Mouse (Mus musculus): Measurements from ENCODE around the gene Otud7a. TPM values are rescaled to one million over a fixed set of nuclear protein-coding genes. Genes with fewer than 3 reads are reported as not detected.

The Otud7a gene
- polyA plus RNA-seq, 1 experiment from 2014 or later = 3.2 TPM

- Histone ChIP-seq H3K4me1 (ENCODE audit: control insufficient read depth, insufficient read depth, low read depth, low read length) (peaks cover 7% of the 10 kb centered on the region), H3K27me3 (replicated peaks; ENCODE audit: control insufficient read depth, insufficient read depth, low read length) (peaks cover 28% of the 10 kb centered on the region), H3K4me3 (ENCODE audit: low read length) (no peak overlapping the region), H3K4me2 (ENCODE audit: low read length) (no peak overlapping the region), H3K9me3 (ENCODE audit: control insufficient read depth, low read length) (no peaks in the 10 kb centered on the region), H3K36me3 (ENCODE audit: control insufficient read depth, insufficient read depth, low read length) (no peaks in the 10 kb centered on the region), H3K9ac (ENCODE audit: low read depth, low read length) (no peak overlapping the region), H3K27ac (ENCODE audit: low read depth, low read length) (no peak overlapping the region)
- 78% methylated on average over 3 of the region's 3 CpGs for WGBS
- no peak for ATAC-seq
Measured at GRCm38 (mm10) chr7:63762529-63762928, 318.0 kb downstream of the Otud7a start.

- Histone ChIP-seq H3K9ac (ENCODE audit: low read depth, low read length) (no peak overlapping the region), H3K4me1 (ENCODE audit: control insufficient read depth, insufficient read depth, low read depth, low read length) (peaks cover 7% of the 10 kb centered on the region), H3K4me2 (ENCODE audit: low read length) (no peak overlapping the region), H3K27ac (ENCODE audit: low read depth, low read length) (no peak overlapping the region), H3K4me3 (ENCODE audit: low read length) (no peak overlapping the region), H3K36me3 (ENCODE audit: control insufficient read depth, insufficient read depth, low read length) (no peaks in the 10 kb centered on the region), H3K9me3 (ENCODE audit: control insufficient read depth, low read length) (no peaks in the 10 kb centered on the region), H3K27me3 (replicated peaks; ENCODE audit: control insufficient read depth, insufficient read depth, low read length) (no peaks in the 10 kb centered on the region)
- 38% methylated on average over 5 of the region's 5 CpGs for whole genome bisulfite sequencing
- ATAC-seq = peak; percentile 88
Measured at GRCm38 (mm10) chr7:63768398-63769029, 324.0 kb downstream of the Otud7a start.

GRCm38 (mm10) chr7:63773268-63773667, 328.7 kb downstream of the Otud7a start:
- Histone ChIP-seq H3K4me2 (ENCODE audit: low read length) (no peak overlapping the region), H3K4me1 (ENCODE audit: control insufficient read depth, insufficient read depth, low read depth, low read length) (peaks cover 5% of the 10 kb centered on the region), H3K9me3 (ENCODE audit: control insufficient read depth, low read length) (no peaks in the 10 kb centered on the region), H3K9ac (ENCODE audit: low read depth, low read length) (no peak overlapping the region), H3K36me3 (ENCODE audit: control insufficient read depth, insufficient read depth, low read length) (no peaks in the 10 kb centered on the region), H3K4me3 (ENCODE audit: low read length) (no peak overlapping the region), H3K27me3 (replicated peaks; ENCODE audit: control insufficient read depth, insufficient read depth, low read length) (no peaks in the 10 kb centered on the region), H3K27ac (ENCODE audit: low read depth, low read length) (no peak overlapping the region)
- no peak for ATAC-seq
- 94% methylated on average over 1 of the region's 1 CpGs for WGBS

GRCm38 (mm10) chr7:63774291-63774690, 329.7 kb downstream of the Otud7a start:
- WGBS = 33% methylated on average over 1 of the region's 1 CpGs
- Histone ChIP-seq H3K36me3 (ENCODE audit: control insufficient read depth, insufficient read depth, low read length) (no peaks in the 10 kb centered on the region), H3K27me3 (replicated peaks; ENCODE audit: control insufficient read depth, insufficient read depth, low read length) (no peaks in the 10 kb centered on the region), H3K9me3 (ENCODE audit: control insufficient read depth, low read length) (no peaks in the 10 kb centered on the region), H3K4me2 (ENCODE audit: low read length) (no peak overlapping the region), H3K4me1 (ENCODE audit: control insufficient read depth, insufficient read depth, low read depth, low read length) (no peaks in the 10 kb centered on the region), H3K9ac (ENCODE audit: low read depth, low read length) (no peak overlapping the region), H3K27ac (ENCODE audit: low read depth, low read length) (no peak overlapping the region), H3K4me3 (ENCODE audit: low read length) (no peak overlapping the region)
- ATAC-seq = no peak

GRCm38 (mm10) chr7:63777328-63777727, 332.8 kb downstream of the Otud7a start:
- H3K4me2 ChIP-seq (ENCODE audit: low read length) = no peak overlapping the region
- H3K9me3 ChIP-seq (ENCODE audit: control insufficient read depth, low read length) = no peaks in the 10 kb centered on the region
- H3K4me3 ChIP-seq (ENCODE audit: low read length) = no peak overlapping the region
- no peak overlapping the region for H3K27ac ChIP-seq (ENCODE audit: low read depth, low read length)
- 92% methylated on average over 4 of the region's 4 CpGs for WGBS
- H3K27me3 ChIP-seq (replicated peaks; ENCODE audit: control insufficient read depth, insufficient read depth, low read length) = no peaks in the 10 kb centered on the region
- no peaks in the 10 kb centered on the region for H3K36me3 ChIP-seq (ENCODE audit: control insufficient read depth, insufficient read depth, low read length)
- no peak for ATAC-seq
- H3K4me1 ChIP-seq (ENCODE audit: control insufficient read depth, insufficient read depth, low read depth, low read length) = no peaks in the 10 kb centered on the region
- H3K9ac ChIP-seq (ENCODE audit: low read depth, low read length) = no peak overlapping the region

- H3K36me3 ChIP-seq (ENCODE audit: control insufficient read depth, insufficient read depth, low read length) = no peaks in the 10 kb centered on the region
- H3K4me2 ChIP-seq (ENCODE audit: low read length) = no peak overlapping the region
- H3K27ac ChIP-seq (ENCODE audit: low read depth, low read length) = no peak overlapping the region
- H3K27me3 ChIP-seq (replicated peaks; ENCODE audit: control insufficient read depth, insufficient read depth, low read length) = no peaks in the 10 kb centered on the region
- no peaks in the 10 kb centered on the region for H3K4me1 ChIP-seq (ENCODE audit: control insufficient read depth, insufficient read depth, low read depth, low read length)
- no peak for ATAC-seq
- WGBS = 93% methylated on average over 3 of the region's 3 CpGs
- no peak overlapping the region for H3K4me3 ChIP-seq (ENCODE audit: low read length)
- no peaks in the 10 kb centered on the region for H3K9me3 ChIP-seq (ENCODE audit: control insufficient read depth, low read length)
- H3K9ac ChIP-seq (ENCODE audit: low read depth, low read length) = no peak overlapping the region
Measured at GRCm38 (mm10) chr7:63780821-63781220, 336.3 kb downstream of the Otud7a start.

GRCm38 (mm10) chr7:63789743-63790142, 345.2 kb downstream of the Otud7a start:
- 32% methylated on average over 5 of the region's 5 CpGs for WGBS
- H3K9ac ChIP-seq (ENCODE audit: low read depth, low read length) = no peak overlapping the region
- no peak overlapping the region for H3K27ac ChIP-seq (ENCODE audit: low read depth, low read length)
- no peaks in the 10 kb centered on the region for H3K4me1 ChIP-seq (ENCODE audit: control insufficient read depth, insufficient read depth, low read depth, low read length)
- no peak overlapping the region for H3K4me2 ChIP-seq (ENCODE audit: low read length)
- no peak for ATAC-seq
- no peaks in the 10 kb centered on the region for H3K9me3 ChIP-seq (ENCODE audit: control insufficient read depth, low read length)
- no peak overlapping the region for H3K4me3 ChIP-seq (ENCODE audit: low read length)
- no peaks in the 10 kb centered on the region for H3K36me3 ChIP-seq (ENCODE audit: control insufficient read depth, insufficient read depth, low read length)
- no peaks in the 10 kb centered on the region for H3K27me3 ChIP-seq (replicated peaks; ENCODE audit: control insufficient read depth, insufficient read depth, low read length)

- ATAC-seq = peak; percentile 80
- 10% methylated on average over 8 of the region's 8 CpGs for WGBS
- Histone ChIP-seq H3K9me3 (ENCODE audit: control insufficient read depth, low read length) (no peaks in the 10 kb centered on the region), H3K36me3 (ENCODE audit: control insufficient read depth, insufficient read depth, low read length) (no peaks in the 10 kb centered on the region), H3K4me3 (ENCODE audit: low read length) (no peak overlapping the region), H3K27ac (ENCODE audit: low read depth, low read length) (no peak overlapping the region; the same call in 1 of the 2 replicates), H3K9ac (ENCODE audit: low read depth, low read length) (no peak overlapping the region), H3K27me3 (replicated peaks; ENCODE audit: control insufficient read depth, insufficient read depth, low read length) (no peaks in the 10 kb centered on the region), H3K4me2 (ENCODE audit: low read length) (no peak overlapping the region), H3K4me1 (ENCODE audit: control insufficient read depth, insufficient read depth, low read depth, low read length) (no peaks in the 10 kb centered on the region)
Measured at GRCm38 (mm10) chr7:63796001-63796632, 351.6 kb downstream of the Otud7a start.

GRCm38 (mm10) chr7:63798446-63798845, 353.9 kb downstream of the Otud7a start:
- H3K9me3 ChIP-seq (ENCODE audit: control insufficient read depth, low read length) = no peaks in the 10 kb centered on the region
- no peak overlapping the region for H3K27ac ChIP-seq (ENCODE audit: low read depth, low read length)
- H3K4me1 ChIP-seq (ENCODE audit: control insufficient read depth, insufficient read depth, low read depth, low read length) = no peaks in the 10 kb centered on the region
- H3K4me3 ChIP-seq (ENCODE audit: low read length) = no peak overlapping the region
- ATAC-seq = no peak
- H3K27me3 ChIP-seq (replicated peaks; ENCODE audit: control insufficient read depth, insufficient read depth, low read length) = no peaks in the 10 kb centered on the region
- WGBS = 79% methylated on average over 3 of the region's 3 CpGs
- no peak overlapping the region for H3K4me2 ChIP-seq (ENCODE audit: low read length)
- no peaks in the 10 kb centered on the region for H3K36me3 ChIP-seq (ENCODE audit: control insufficient read depth, insufficient read depth, low read length)
- no peak overlapping the region for H3K9ac ChIP-seq (ENCODE audit: low read depth, low read length)
